Mouse (Mus musculus) MEL (cell line): Measurements from ENCODE around the gene Adgra1. TPM values are rescaled to one million over a fixed set of nuclear protein-coding genes. Genes with fewer than 3 reads are reported as not detected.

Experiments used
- DNase-seq: peaks from one replicate; pipeline ENCODE4 v3.0.0; 2011; ENCODE audit warnings: low read depth, low spot score
- H3K27ac ChIP-seq: 2 replicates; pipeline ENCODE4 v1.5.1; 2012; ENCODE audit warnings: low read depth, mild to moderate bottlenecking, control low read depth, low read length, moderate library complexity; ENCODE audit not compliant: control insufficient read depth
- H3K27me3 ChIP-seq, 2 experiments: fragments of 150-350 bp in 1 of 2; sonication (generic) in 1 of 2; 2 replicates each; pipeline ENCODE4 v1.6.1; 2012; ENCODE audit warnings: low read length in 2 of 2, mild to moderate bottlenecking in 2 of 2, improper control_type of control experiment in 1 of 2, moderate library complexity in 1 of 2; ENCODE audit not compliant: insufficient read depth in 2 of 2, control insufficient read depth in 1 of 2
- H3K36me3 ChIP-seq, 2 experiments: 2 replicates each; pipeline ENCODE4 v1.6.1; 2012 to 2014; ENCODE audit warnings: low read length in 2 of 2, improper control_type of control experiment in 1 of 2, inconsistent platforms in 1 of 2, mild to moderate bottlenecking in 1 of 2; ENCODE audit not compliant: insufficient read depth in 2 of 2, control insufficient read depth in 1 of 2
- H3K4me1 ChIP-seq, 2 experiments: fragments of 150-350 bp in 1 of 2; sonication (generic) in 1 of 2; 2 replicates each; pipeline ENCODE4 v1.6.1; 2012; ENCODE audit warnings: low read length in 2 of 2, improper control_type of control experiment in 1 of 2, mild to moderate bottlenecking in 1 of 2; ENCODE audit not compliant: insufficient read depth in 2 of 2, control insufficient read depth in 1 of 2
- H3K4me3 ChIP-seq, 2 experiments: fragments of 150-350 bp in 1 of 2; sonication (generic) in 1 of 2; 2 replicates each; pipeline ENCODE4 v1.5.1; 2012; ENCODE audit warnings: low read depth in 2 of 2, low read length in 2 of 2, mild to moderate bottlenecking in 2 of 2, moderate library complexity in 2 of 2, control low read depth in 1 of 2, improper control_type of control experiment in 1 of 2; ENCODE audit not compliant: control insufficient read depth in 1 of 2, insufficient read depth in 1 of 2
- H3K79me2 ChIP-seq: 2 replicates; pipeline ENCODE4 v1.6.1; 2012; ENCODE audit warnings: mild to moderate bottlenecking, low read length, moderate library complexity; ENCODE audit not compliant: control insufficient read depth, poor library complexity, insufficient read depth
- H3K9ac ChIP-seq: 2 replicates; pipeline ENCODE4 v1.6.1; 2012; ENCODE audit warnings: low read depth, mild to moderate bottlenecking, control low read depth, low read length, moderate library complexity; ENCODE audit not compliant: control insufficient read depth, poor library complexity, severe bottlenecking
- H3K9me3 ChIP-seq: fragments of 150-350 bp; sonication (generic); replicated peaks from 2 replicates; pipeline ENCODE4 v1.6.1; 2012; ENCODE audit warnings: mild to moderate bottlenecking, low read length, improper control_type of control experiment, moderate library complexity; ENCODE audit not compliant: insufficient read depth
- CHD2 ChIP-seq: IDR thresholded peaks from 2 replicates; pipeline ENCODE4 v1.6.1; 2011; ENCODE audit warnings: low read length, improper control_type of control experiment
- CTCF ChIP-seq, 3 experiments: IDR thresholded peaks in 2 of 3; conservative IDR thresholded peaks in 1 of 3; 2 replicates each; pipeline ENCODE4 v1.5.1; 2011 to 2012; ENCODE audit warnings: low read length in 3 of 3, low read depth in 2 of 3, mild to moderate bottlenecking in 2 of 3, improper control_type of control experiment in 1 of 3, inconsistent platforms in 1 of 3, mixed read lengths in 1 of 3, moderate library complexity in 1 of 3; ENCODE audit not compliant: control insufficient read depth in 1 of 3, insufficient read depth in 1 of 3, poor library complexity in 1 of 3, severe bottlenecking in 1 of 3
- E2F4 ChIP-seq: IDR thresholded peaks from 2 replicates; pipeline ENCODE4 v1.6.1; 2011; ENCODE audit warnings: low read depth, low read length, improper control_type of control experiment, borderline replicate concordance
- ELF1 ChIP-seq: IDR thresholded peaks from 2 replicates; pipeline ENCODE4 v1.6.1; 2014; ENCODE audit warnings: low read depth, mild to moderate bottlenecking, inconsistent platforms, low read length, improper control_type of control experiment, moderate library complexity
- EP300 ChIP-seq, 2 experiments: IDR thresholded peaks; 2 replicates each; pipeline ENCODE4 v1.6.1; 2011; ENCODE audit warnings: improper control_type of control experiment in 2 of 2, low read length in 2 of 2, low read depth in 1 of 2, mild to moderate bottlenecking in 1 of 2
- ETS1 ChIP-seq: IDR thresholded peaks from 2 replicates; pipeline ENCODE4 v1.6.1; 2012; ENCODE audit warnings: low read depth, mild to moderate bottlenecking, inconsistent platforms, low read length, improper control_type of control experiment, moderate library complexity
- GABPA ChIP-seq: IDR thresholded peaks from 2 replicates; pipeline ENCODE4 v1.6.1; 2012; ENCODE audit warnings: low read depth, mild to moderate bottlenecking, inconsistent platforms, low read length, improper control_type of control experiment, moderate library complexity
- GATA1 ChIP-seq: IDR thresholded peaks from 2 replicates; pipeline ENCODE4 v1.6.1; 2011; ENCODE audit warnings: low read depth, low read length, improper control_type of control experiment
- HCFC1 ChIP-seq: IDR thresholded peaks from 2 replicates; pipeline ENCODE4 v1.6.1; 2012; ENCODE audit warnings: low read depth, mild to moderate bottlenecking, inconsistent platforms, low read length, improper control_type of control experiment, moderate library complexity
- JUND ChIP-seq: IDR thresholded peaks from 2 replicates; pipeline ENCODE4 v1.6.1; 2011; ENCODE audit warnings: low read depth, mild to moderate bottlenecking, improper control_type of control experiment, low read length
- KAT2A ChIP-seq: conservative IDR thresholded peaks from 2 replicates; pipeline ENCODE4 v1.6.1; 2012; ENCODE audit warnings: low read depth, low read length, improper control_type of control experiment, inconsistent platforms
- MAFK ChIP-seq: IDR thresholded peaks from 2 replicates; pipeline ENCODE4 v1.6.1; 2011; ENCODE audit warnings: low read depth, mild to moderate bottlenecking, low read length, improper control_type of control experiment, borderline replicate concordance
- MEF2A ChIP-seq: IDR thresholded peaks from 2 replicates; pipeline ENCODE4 v1.6.1; 2014; ENCODE audit warnings: low read depth, mild to moderate bottlenecking, inconsistent platforms, low read length, improper control_type of control experiment; ENCODE audit not compliant: poor library complexity, insufficient replicate concordance, severe bottlenecking; ENCODE audit errors: extremely low read depth
- MXI1 ChIP-seq: IDR thresholded peaks from 2 replicates; pipeline ENCODE4 v1.6.1; 2011; ENCODE audit warnings: mild to moderate bottlenecking, low read depth, low read length, improper control_type of control experiment
- MYC ChIP-seq: IDR thresholded peaks from 2 replicates; pipeline ENCODE4 v1.6.1; 2011; ENCODE audit warnings: low read depth, mild to moderate bottlenecking, low read length, improper control_type of control experiment, moderate library complexity
- NELFE ChIP-seq: IDR thresholded peaks from 2 replicates; pipeline ENCODE4 v1.6.1; 2011; ENCODE audit warnings: low read depth, low read length, improper control_type of control experiment
- POLR2AphosphoS2 ChIP-seq: IDR thresholded peaks from 2 replicates; pipeline ENCODE4 v1.6.1; 2011; ENCODE audit warnings: low read length, improper control_type of control experiment
- POLR2AphosphoS5 ChIP-seq: IDR thresholded peaks from 2 replicates; pipeline ENCODE4 v1.6.1; 2012; ENCODE audit warnings: low read depth, borderline replicate concordance, mild to moderate bottlenecking, inconsistent platforms, low read length, moderate library complexity, mixed read lengths
- RAD21 ChIP-seq: IDR thresholded peaks from 2 replicates; pipeline ENCODE4 v1.6.1; 2011; ENCODE audit warnings: mild to moderate bottlenecking, low read depth, low read length, improper control_type of control experiment
- RCOR1 ChIP-seq: IDR thresholded peaks from 2 replicates; pipeline ENCODE4 v1.6.1; 2012; ENCODE audit warnings: low read depth, mild to moderate bottlenecking, inconsistent platforms, low read length, improper control_type of control experiment
- SMC3 ChIP-seq: IDR thresholded peaks from 2 replicates; pipeline ENCODE4 v1.6.1; 2011; ENCODE audit warnings: low read depth, low read length, improper control_type of control experiment
- ZNF384 ChIP-seq: IDR thresholded peaks from 2 replicates; pipeline ENCODE4 v1.6.1; 2012; ENCODE audit warnings: low read depth, mild to moderate bottlenecking, inconsistent platforms, low read length, improper control_type of control experiment
- polyA plus RNA-seq, 2 experiments: library from polyadenylated mRNA; stranded (reverse) in 1 of 2; unstranded in 1 of 2; fragments of >175 nt in 1 of 2; fragments of >200 nt in 1 of 2; gene quantifications; 2 replicates each; pipeline versions ENCODE4 v1.2.1 to v1.2.4; 2012; ENCODE audit warnings: low replicate concordance in 2 of 2, low read depth in 1 of 2; ENCODE audit not compliant: insufficient read length in 2 of 2, insufficient read depth in 1 of 2, missing spikeins in 1 of 2
- total RNA-seq: library from RNA; depleted of rRNA; stranded (reverse); fragments of 300-350 nt; gene quantifications from 2 replicates; pipeline ENCODE4 v1.2.3, GENCODE M21; 2012

Gene Adgra1
- total and polyA plus RNA-seq, 3 experiments, result not detected

DNA sequence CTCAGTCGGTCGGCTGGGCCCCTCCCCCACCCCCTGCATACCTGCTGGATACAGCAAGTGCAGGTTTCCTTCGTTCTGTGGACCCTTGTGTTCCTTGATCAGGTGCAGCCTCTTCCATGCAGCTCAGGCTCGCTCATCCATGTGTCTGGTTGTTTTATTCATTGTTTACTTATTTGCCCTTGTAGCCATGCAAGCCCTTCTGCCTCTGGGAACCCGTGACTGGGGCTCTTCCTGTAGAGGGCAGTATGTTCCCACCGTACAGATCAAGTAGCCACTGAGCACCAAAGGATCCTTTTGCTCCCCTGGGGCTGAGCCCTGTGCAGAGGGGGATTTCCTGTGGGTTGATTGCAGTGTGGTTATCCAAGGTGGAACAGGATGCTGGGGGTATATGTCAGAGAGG, 71.7 kb downstream of the Adgra1 start:
- Histone ChIP-seq H3K9me3 (no peaks in the 10 kb centered on the region), H3K36me3 (no peaks in the 10 kb centered on the region)
- DNase-seq, result no peak
- TF ChIP-seq MAFK (no peak), EP300 (IDR thresholded peaks at IDR 0.05; ENCODE audit: low read depth in 1 of 2, low read length in 2 of 2) (no peak), CTCF (IDR thresholded peaks at IDR 0.05 in 2 of 3, conservative IDR thresholded peaks at IDR 0.05 in 1 of 3; ENCODE audit: control insufficient read depth in 1 of 3, insufficient read depth in 1 of 3, low read depth in 2 of 3, low read length in 3 of 3, poor library complexity in 1 of 3, severe bottlenecking in 1 of 3) (peak; percentile 12 to 31 (median 25); a peak in 2 of 6 replicates), RAD21 (peak; percentile 28), GATA1 (no peak), RCOR1 (no peak), ETS1 (no peak), ZNF384 (no peak), SMC3 (peak; percentile 15; the same call in 1 of the 2 replicates), E2F4 (no peak), CHD2 (no peak)
- TF ChIP-seq, all 39 proteins: peak for 3
- no peaks in the 10 kb centered on the region for H3K79me2 ChIP-seq
- no peak overlapping the region for H3K4me3 ChIP-seq
- no peaks in the 10 kb centered on the region for H3K27me3 ChIP-seq
- H3K27ac ChIP-seq, result no peak overlapping the region
- no peak overlapping the region for H3K9ac ChIP-seq
- no peaks in the 10 kb centered on the region for H3K4me1 ChIP-seq

DNA sequence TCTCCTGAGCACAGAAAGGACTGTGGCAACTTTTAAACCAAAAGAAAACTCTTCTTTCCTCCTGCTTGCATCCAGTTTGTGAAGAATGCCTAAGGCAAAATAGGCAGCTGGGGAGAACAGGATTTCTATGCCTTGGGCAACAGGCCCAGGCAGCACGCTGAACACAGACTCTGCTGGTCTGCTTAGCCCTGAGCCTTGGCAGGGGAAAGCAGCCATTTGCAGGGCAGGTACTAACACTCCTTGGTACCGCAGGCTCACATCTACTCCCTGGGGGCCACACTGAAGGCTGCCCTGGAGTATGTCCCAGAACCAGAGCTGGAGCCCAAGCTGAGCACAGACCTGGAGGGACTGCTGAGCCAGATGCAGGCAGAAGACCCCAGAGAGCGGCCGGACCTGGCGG, 74.2 kb downstream of the Adgra1 start:
- DNase-seq, result no peak
- no peaks in the 10 kb centered on the region for H3K27me3 ChIP-seq
- no peaks in the 10 kb centered on the region for H3K36me3 ChIP-seq
- H3K9me3 ChIP-seq, result no peaks in the 10 kb centered on the region
- H3K9ac ChIP-seq, result no peak overlapping the region
- no peak overlapping the region for H3K4me3 ChIP-seq
- TF ChIP-seq NELFE (no peak), POLR2AphosphoS5 (no peak), POLR2AphosphoS2 (no peak), KAT2A (no peak), MYC (no peak), E2F4 (no peak), GATA1 (no peak), MEF2A (no peak), HCFC1 (no peak), JUND (no peak), CHD2 (no peak), ELF1 (no peak), MXI1 (no peak), GABPA (no peak), EP300 (IDR thresholded peaks at IDR 0.05; ENCODE audit: low read depth in 1 of 2, low read length in 2 of 2) (no peak)
- no peak overlapping the region for H3K27ac ChIP-seq
- H3K79me2 ChIP-seq, result no peaks in the 10 kb centered on the region
- H3K4me1 ChIP-seq, result no peaks in the 10 kb centered on the region
